Mouse (Mus musculus) G1E (cell line): ENCODE measurements around the gene Lzts3.

Source experiments
- CTCF ChIP-seq: IDR thresholded peaks from 2 replicates; pipeline ENCODE4 v1.5.1; 2012; ENCODE audit warnings: low read depth, low read length, inconsistent platforms, mixed read lengths
- GATA1 ChIP-seq: IDR thresholded peaks from 2 replicates; pipeline ENCODE4 v1.6.1; 2012; ENCODE audit warnings: borderline replicate concordance, low read length, inconsistent platforms, mixed read lengths
- GATA2 ChIP-seq: IDR thresholded peaks from 2 replicates; pipeline ENCODE4 v1.6.1; 2012; ENCODE audit warnings: low read depth, low read length, inconsistent platforms, borderline replicate concordance
- POLR2AphosphoS5 ChIP-seq: IDR thresholded peaks from 2 replicates; pipeline ENCODE4 v1.6.1; 2012; ENCODE audit warnings: low read depth, low read length, inconsistent platforms; ENCODE audit not compliant: insufficient replicate concordance
- TAL1 ChIP-seq: conservative IDR thresholded peaks from 2 replicates; pipeline ENCODE4 v1.6.1; 2012; ENCODE audit warnings: low read depth, low read length, inconsistent platforms, mixed read lengths

DNA sequence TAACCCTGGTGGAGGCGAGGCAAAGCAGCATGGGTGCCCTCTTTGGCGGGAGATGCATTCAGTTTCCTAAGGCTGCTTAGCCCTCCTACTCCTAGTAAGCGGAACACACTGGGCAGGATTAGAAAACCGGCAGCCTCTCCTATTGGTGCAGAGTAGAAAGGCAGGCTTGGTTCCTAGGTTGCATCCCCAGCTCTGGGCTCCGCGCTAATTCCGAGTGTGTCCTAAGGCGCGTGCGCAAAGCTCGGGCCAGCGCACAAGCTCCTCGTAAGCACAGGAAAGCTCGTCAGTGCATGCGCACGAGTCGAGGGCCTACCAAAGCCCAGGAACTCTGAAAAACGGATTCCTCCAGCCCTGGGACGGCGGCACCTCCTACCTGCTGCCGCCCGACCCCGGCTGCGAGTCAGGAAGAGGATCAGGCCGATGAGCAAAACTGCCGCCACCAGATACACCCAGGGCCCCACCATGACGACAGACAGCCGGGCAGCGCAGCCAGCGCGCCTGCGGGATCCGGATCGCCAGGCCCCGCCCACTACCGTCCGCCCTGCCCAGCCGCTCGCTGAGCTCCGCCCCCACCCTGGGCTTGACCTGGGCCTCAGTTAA, 21.6 kb upstream of the Lzts3 start, which contains the start of gene Ddrgk1:
- TF ChIP-seq CTCF: no peak
- TF ChIP-seq TAL1: no peak
- no peak for TF ChIP-seq GATA1
- no peak for TF ChIP-seq GATA2
- no peak for TF ChIP-seq POLR2AphosphoS5
